In genomic region chr4:43636751-43637150, GRCm38 (mm10) we compare ENCODE assay signal across 23 mouse cellular contexts. TPM values are rescaled to one million over a fixed set of nuclear protein-coding genes. Genes with fewer than 3 reads are reported as not detected.
DNase-seq lines count a peak whose midpoint lies in the region; ATAC-seq lines count a peak whose summit lies in the region.
"Had no signal": no experiment of that assay in that cellular context is flagged by ENCODE, and none has a peak within 500 bp of the region (broad histone marks: within the 10 kb centered on the region; RNA-seq: fewer than 3 reads in every experiment).

No protein-coding gene starts in this region.

- H3K27ac ChIP-seq in forebrain, embryonic 10.5 days, result no peak overlapping the region
- no peak overlapping the region for H3K27ac ChIP-seq in forebrain, embryonic 13.5 days
- H3K27ac ChIP-seq in limb, embryonic 10.5 days, result no peak overlapping the region
- H3K27ac ChIP-seq: heart, embryonic 15.5 days; hindbrain, embryonic 14.5 days; limb, embryonic 13.5 days; liver, embryonic 15.5 days; midbrain, embryonic 15.5 days; neural tube, embryonic 15.5 days had no signal

- no peak overlapping the region for H3K4me2 ChIP-seq in forebrain, embryonic 13.5 days
- H3K4me2 ChIP-seq: heart, embryonic 15.5 days; hindbrain, embryonic 14.5 days; limb, embryonic 13.5 days; liver, embryonic 15.5 days; midbrain, embryonic 15.5 days; neural tube, embryonic 15.5 days had no signal

- 75% methylated on average over 6 of the region's 6 CpGs for WGBS in forebrain, embryonic 10.5 days
- 57% methylated on average over 6 of the region's 6 CpGs for WGBS in forebrain, embryonic 13.5 days
- 77% methylated on average over 6 of the region's 6 CpGs for WGBS in limb, embryonic 10.5 days

- DNase-seq in forebrain, embryonic 10.5 days (ENCODE audit: extremely low spot score, low spot score), result peak; percentile 7
- peak; percentile 3 for DNase-seq in kidney, postnatal 10 days
- DNase-seq in kidney, adult 11 months, result no peak
- DNase-seq in right cerebral cortex, postnatal 25 days, result peak; percentile 0
- no peak for DNase-seq in right cerebral cortex, postnatal 14 days
- peak; percentile 19 for DNase-seq in limb, embryonic 10.5 days (ENCODE audit: low spot score)
- DNase-seq: adrenal gland, postnatal 14 days; heart, postnatal 4 days; kidney, adult 9 months; spleen, adult 18-20 months; thymus, adult 2 months; thymus, postnatal 4 days had no signal

- H3K9me3 ChIP-seq in forebrain, embryonic 10.5 days, result no peaks in the 10 kb centered on the region
- no peaks in the 10 kb centered on the region for H3K9me3 ChIP-seq in forebrain, embryonic 13.5 days (replicated peaks)
- H3K9me3 ChIP-seq in limb, embryonic 10.5 days (replicated peaks), result no peaks in the 10 kb centered on the region
- H3K9me3 ChIP-seq: heart, embryonic 15.5 days; limb, embryonic 13.5 days; liver, embryonic 15.5 days; midbrain, embryonic 15.5 days; neural tube, embryonic 15.5 days had no signal

- no peaks in the 10 kb centered on the region for H3K36me3 ChIP-seq in forebrain, embryonic 10.5 days (replicated peaks)
- no peaks in the 10 kb centered on the region for H3K36me3 ChIP-seq in forebrain, embryonic 13.5 days (ENCODE audit: poor library complexity, severe bottlenecking)
- no peaks in the 10 kb centered on the region for H3K36me3 ChIP-seq in limb, embryonic 10.5 days
- H3K36me3 ChIP-seq: heart, embryonic 15.5 days; liver, embryonic 15.5 days; midbrain, embryonic 15.5 days; neural tube, embryonic 15.5 days had no signal

- peaks cover 22% of the 10 kb centered on the region for H3K4me1 ChIP-seq in forebrain, embryonic 10.5 days
- H3K4me1 ChIP-seq in forebrain, embryonic 13.5 days, result peaks cover 22% of the 10 kb centered on the region
- peaks cover 20% of the 10 kb centered on the region for H3K4me1 ChIP-seq in limb, embryonic 10.5 days

- no peak for ATAC-seq in forebrain, embryonic 13.5 days
- ATAC-seq: CD4-positive, CD25-positive, alpha-beta regulatory T cell, adult 4 months; forebrain, embryonic 16.5 days; inflammation-experienced regulatory T-cells, adult 6 months; midbrain, embryonic 15.5 days had no signal

- no peak overlapping the region for H3K4me3 ChIP-seq in forebrain, embryonic 10.5 days
- no peak overlapping the region for H3K4me3 ChIP-seq in forebrain, embryonic 13.5 days
- H3K4me3 ChIP-seq in limb, embryonic 10.5 days, result no peak overlapping the region
- H3K4me3 ChIP-seq: heart, embryonic 15.5 days; limb, embryonic 13.5 days; liver, embryonic 15.5 days; midbrain, embryonic 15.5 days; myocyte; neural tube, embryonic 15.5 days had no signal

- peaks cover 21% of the 10 kb centered on the region for H3K27me3 ChIP-seq in forebrain, embryonic 10.5 days (ENCODE audit: poor library complexity, severe bottlenecking)
- H3K27me3 ChIP-seq in forebrain, embryonic 13.5 days, result peaks cover 4% of the 10 kb centered on the region; the same call in 1 of the 2 replicates
- H3K27me3 ChIP-seq in limb, embryonic 10.5 days (ENCODE audit: low read depth, poor library complexity, severe bottlenecking), result peaks cover 22% of the 10 kb centered on the region
- H3K27me3 ChIP-seq: midbrain, embryonic 15.5 days; neural tube, embryonic 15.5 days had no signal

- H3K9ac ChIP-seq in forebrain, embryonic 13.5 days, result no peak overlapping the region
- H3K9ac ChIP-seq: heart, embryonic 15.5 days; hindbrain, embryonic 14.5 days; limb, embryonic 13.5 days; liver, embryonic 15.5 days; midbrain, embryonic 15.5 days; neural tube, embryonic 15.5 days had no signal

RNA-seq across cellular contexts. Expression of gene Npr2, which starts 5.0 kb away (rescaled TPM):
- polyA plus RNA-seq in forebrain, embryonic 10.5 days (2016; fragmentation: Nextera tagmentation; extraction: Ambion mirVana), result 5.4 and 6.2 TPM in 2 replicates
- polyA plus RNA-seq in forebrain, embryonic 13.5 days (2015; fragmentation: Nextera tagmentation; extraction: Ambion mirVana), result 9.1 and 10.7 TPM in 2 replicates
- polyA plus RNA-seq in limb, embryonic 10.5 days (2016; fragmentation: Nextera tagmentation; extraction: Ambion mirVana), result 2.8 and 4.8 TPM in 2 replicates
- polyA plus RNA-seq: CD4-positive, CD25-positive, alpha-beta regulatory T cell, adult 4 months; inflammation-experienced regulatory T-cells, adult 6 months had no signal

RNA-seq across cellular contexts. Expression of gene Spag8, which starts 16.6 kb away (rescaled TPM):
- polyA plus RNA-seq in forebrain, embryonic 10.5 days (2016; fragmentation: Nextera tagmentation; extraction: Ambion mirVana), result 1.9 and 2.9 TPM in 2 replicates
- polyA plus RNA-seq in forebrain, embryonic 13.5 days (2015; fragmentation: Nextera tagmentation; extraction: Ambion mirVana), result 3.9 and 6.8 TPM in 2 replicates
- polyA plus RNA-seq in limb, embryonic 10.5 days (2016; fragmentation: Nextera tagmentation; extraction: Ambion mirVana), result 1.0 and 1.2 TPM in 2 replicates
- polyA plus RNA-seq: CD4-positive, CD25-positive, alpha-beta regulatory T cell, adult 4 months; liver, embryonic 15.5 days had no signal

RNA-seq across cellular contexts. Expression of gene Hint2, which starts 19.5 kb away (rescaled TPM):
- 66.0 and 69.7 TPM in 2 replicates for polyA plus RNA-seq in forebrain, embryonic 10.5 days (2016; fragmentation: Nextera tagmentation; extraction: Ambion mirVana)
- polyA plus RNA-seq in forebrain, embryonic 13.5 days (2015; fragmentation: Nextera tagmentation; extraction: Ambion mirVana), result 75.6 and 79.2 TPM in 2 replicates
- 61.9 and 66.4 TPM in 2 replicates for polyA plus RNA-seq in limb, embryonic 10.5 days (2016; fragmentation: Nextera tagmentation; extraction: Ambion mirVana)

RNA-seq across cellular contexts. Expression of gene Tmem8b, which starts 32.0 kb away (rescaled TPM):
- 4.2 and 4.3 TPM in 2 replicates for polyA plus RNA-seq in forebrain, embryonic 10.5 days (2016; fragmentation: Nextera tagmentation; extraction: Ambion mirVana)
- polyA plus RNA-seq in forebrain, embryonic 13.5 days (2015; fragmentation: Nextera tagmentation; extraction: Ambion mirVana), result 12.1 and 13.8 TPM in 2 replicates
- polyA plus RNA-seq in limb, embryonic 10.5 days (2016; fragmentation: Nextera tagmentation; extraction: Ambion mirVana), result 2.2 and 3.4 TPM in 2 replicates

RNA-seq across cellular contexts. Expression of gene Fam221b, which starts 32.2 kb away (rescaled TPM):
- 1.6 and 1.7 TPM in 2 replicates for polyA plus RNA-seq in forebrain, embryonic 10.5 days (2016; fragmentation: Nextera tagmentation; extraction: Ambion mirVana)
- 2.1 and 2.9 TPM in 2 replicates for polyA plus RNA-seq in forebrain, embryonic 13.5 days (2015; fragmentation: Nextera tagmentation; extraction: Ambion mirVana)
- 1.6 and 1.7 TPM in 2 replicates for polyA plus RNA-seq in limb, embryonic 10.5 days (2016; fragmentation: Nextera tagmentation; extraction: Ambion mirVana)

Comparison
In these comparisons a context has a peak if more than half of its experiments do, and no peak if none do; other contexts are left out.
1. DNase-seq: peak in forebrain, embryonic 10.5 days (single experiment), kidney, postnatal 10 days (single experiment), right cerebral cortex, postnatal 25 days (single experiment) and limb, embryonic 10.5 days (single experiment); none in kidney, adult 11 months (single experiment) and right cerebral cortex, postnatal 14 days (single experiment).